Mouse (Mus musculus) heart, postnatal 0 days (tissue): ENCODE data around the gene Parva. TPM values are rescaled to one million over a fixed set of nuclear protein-coding genes. Genes with fewer than 3 reads are reported as not detected.

Experiments
- ATAC-seq: fragments of 200-750 bp; cut with Nextera tagmentation; 2 replicates; pipeline ENCODE4 v1.8.0; 2017; ENCODE audit warnings: low read depth, moderate number of reproducible peaks, moderate library complexity; ENCODE audit not compliant: insufficient read depth
- DNase-seq: peaks from one replicate; pipeline ENCODE4 v3.0.0-alpha.2; 2016; ENCODE audit warnings: low spot score
- H3K27ac ChIP-seq: fragments of 300-500 bp; sonication (generic); 2 replicates; pipeline ENCODE4 v1.5.1; 2014; ENCODE audit warnings: low read depth, mild to moderate bottlenecking
- H3K27me3 ChIP-seq: fragments of 300-500 bp; sonication (generic); 2 replicates; pipeline ENCODE4 v1.6.1; 2014; ENCODE audit warnings: low read length, mixed read lengths; ENCODE audit not compliant: control insufficient read depth, insufficient read depth
- H3K36me3 ChIP-seq: fragments of 300-500 bp; sonication (generic); replicated peaks from 2 replicates; pipeline ENCODE4 v1.6.1; 2014; ENCODE audit warnings: low read length, mixed read lengths; ENCODE audit not compliant: control insufficient read depth, insufficient read depth
- H3K4me1 ChIP-seq: fragments of 300-500 bp; sonication (generic); 2 replicates; pipeline ENCODE4 v1.6.1; 2014; ENCODE audit warnings: antibody characterized with exemption; ENCODE audit not compliant: control insufficient read depth, insufficient read depth
- H3K4me2 ChIP-seq: fragments of 300-500 bp; sonication (generic); 2 replicates; pipeline ENCODE4 v1.6.1; 2014; ENCODE audit warnings: low read depth, mild to moderate bottlenecking, low read length, moderate library complexity
- H3K4me3 ChIP-seq: fragments of 300-500 bp; sonication (generic); 2 replicates; pipeline ENCODE4 v1.5.1; 2014; ENCODE audit warnings: low read depth, low read length
- H3K9ac ChIP-seq: fragments of 300-500 bp; sonication (generic); replicated peaks from 2 replicates; pipeline ENCODE4 v1.6.1; 2014; ENCODE audit warnings: low read depth, low read length, mixed read lengths
- H3K9me3 ChIP-seq: fragments of 300-500 bp; sonication (generic); replicated peaks from 2 replicates; pipeline ENCODE4 v1.6.1; 2016; ENCODE audit warnings: low read length; ENCODE audit not compliant: control insufficient read depth
- CTCF ChIP-seq: IDR thresholded peaks from 2 replicates; pipeline ENCODE4 v1.5.1; 2016; ENCODE audit warnings: antibody characterized with exemption, control low read depth, low read depth
- EP300 ChIP-seq: IDR thresholded peaks from 2 replicates; pipeline ENCODE4 v1.6.1; 2016; ENCODE audit warnings: antibody characterized with exemption, low read depth
- WGBS: fragments of 180-500 bp; shearing (Covaris S2); extraction: QIAGEN DNeasy Blood & Tissue Kit; methylation state at CpG from one replicate; pipeline ENCODE4 v1.1.7; 2014; 5-methylcytosine and 5-hydroxymethylcytosine counted together
- polyA plus RNA-seq: library from polyadenylated mRNA; unstranded; fragments of >200 nt; fragmentation: Nextera tagmentation; extraction: Ambion mirVana; gene quantifications from 2 replicates; pipeline ENCODE4 v1.2.1, GENCODE M21; 2015
- total RNA-seq: library from RNA; depleted of rRNA; stranded (reverse); fragments of >200 nt; gene quantifications from 2 replicates; pipeline ENCODE4 v1.2.3, GENCODE M21; 2014; ENCODE audit warnings: low replicate concordance

Gene Parva
- total and polyA plus RNA-seq, 2 experiments from 2014 or later: 39.7 to 53.0 TPM

GRCm38 (mm10) chr7:112503917-112504316, 76.6 kb downstream of the Parva start:
- Histone ChIP-seq H3K4me2 (no peak overlapping the region), H3K27ac (no peak overlapping the region), H3K27me3 (no peaks in the 10 kb centered on the region), H3K4me3 (no peak overlapping the region), H3K9ac (no peak overlapping the region), H3K36me3 (no peaks in the 10 kb centered on the region), H3K4me1 (peaks cover 27% of the 10 kb centered on the region), H3K9me3 (no peaks in the 10 kb centered on the region)
- DNase-seq (no peak), ATAC-seq (no peak)
- TF ChIP-seq CTCF (no peak), EP300 (no peak)
- 68% methylated on average over 3 of the region's 3 CpGs for WGBS

GRCm38 (mm10) chr7:112509107-112509506, 81.8 kb downstream of the Parva start:
- no peak overlapping the region for H3K4me2 ChIP-seq
- peaks cover 26% of the 10 kb centered on the region for H3K4me1 ChIP-seq
- no peaks in the 10 kb centered on the region for H3K9me3 ChIP-seq
- no peak overlapping the region for H3K27ac ChIP-seq
- ATAC-seq (no peak), DNase-seq (no peak)
- H3K9ac ChIP-seq: no peak overlapping the region
- 72% methylated on average over 8 of the region's 8 CpGs for WGBS
- H3K27me3 ChIP-seq: no peaks in the 10 kb centered on the region
- H3K4me3 ChIP-seq: no peak overlapping the region
- no peaks in the 10 kb centered on the region for H3K36me3 ChIP-seq
- TF ChIP-seq CTCF: no peak
- TF ChIP-seq EP300: no peak

- H3K4me1 ChIP-seq: peaks cover 26% of the 10 kb centered on the region
- no peak for ATAC-seq
Measured at GRCm38 (mm10) chr7:112510336-112511048, 83.2 kb downstream of the Parva start.

GRCm38 (mm10) chr7:112511309-112511708, 84.0 kb downstream of the Parva start:
- no peaks in the 10 kb centered on the region for H3K27me3 ChIP-seq
- H3K36me3 ChIP-seq: no peaks in the 10 kb centered on the region
- TF ChIP-seq EP300 (no peak), CTCF (no peak)
- no peak overlapping the region for H3K4me3 ChIP-seq
- DNase-seq (no peak), ATAC-seq (no peak)
- H3K27ac ChIP-seq: no peak overlapping the region
- no peak overlapping the region for H3K9ac ChIP-seq
- WGBS: 75% methylated on average over 8 of the region's 8 CpGs
- no peaks in the 10 kb centered on the region for H3K9me3 ChIP-seq
- no peak overlapping the region for H3K4me2 ChIP-seq
- peaks cover 26% of the 10 kb centered on the region for H3K4me1 ChIP-seq

More at GRCm38 (mm10) chr7:112510336-112511048, 83.2 kb downstream of the Parva start:
- no peak overlapping the region for H3K4me3 ChIP-seq
- no peaks in the 10 kb centered on the region for H3K9me3 ChIP-seq
- 54% methylated on average over 10 of the region's 10 CpGs for WGBS
- H3K4me2 ChIP-seq: no peak overlapping the region
- no peak for TF ChIP-seq CTCF
- no peak for TF ChIP-seq EP300
- H3K27ac ChIP-seq: no peak overlapping the region
- H3K36me3 ChIP-seq: no peaks in the 10 kb centered on the region
- no peak overlapping the region for H3K9ac ChIP-seq
- no peak for DNase-seq
- no peaks in the 10 kb centered on the region for H3K27me3 ChIP-seq

- no peak overlapping the region for H3K9ac ChIP-seq
- H3K27ac ChIP-seq: no peak overlapping the region
- DNase-seq (no peak), ATAC-seq (peak; percentile 64)
- H3K4me1 ChIP-seq: peaks cover 25% of the 10 kb centered on the region
- WGBS: 18% methylated on average over 3 of the region's 3 CpGs
- no peak overlapping the region for H3K4me3 ChIP-seq
- TF ChIP-seq EP300: no peak
- TF ChIP-seq CTCF: no peak
- no peaks in the 10 kb centered on the region for H3K9me3 ChIP-seq
- no peak overlapping the region for H3K4me2 ChIP-seq
- no peaks in the 10 kb centered on the region for H3K27me3 ChIP-seq
- H3K36me3 ChIP-seq: no peaks in the 10 kb centered on the region
Measured at GRCm38 (mm10) chr7:112512257-112512656, 85.0 kb downstream of the Parva start.

- H3K9me3 ChIP-seq: no peaks in the 10 kb centered on the region
- no peak for DNase-seq
- no peaks in the 10 kb centered on the region for H3K36me3 ChIP-seq
- no peak for ATAC-seq
- no peaks in the 10 kb centered on the region for H3K27me3 ChIP-seq
- H3K4me1 ChIP-seq: peaks cover 23% of the 10 kb centered on the region
- WGBS: 97% methylated on average over 1 of the region's 1 CpGs
- H3K9ac ChIP-seq: no peak overlapping the region
- H3K27ac ChIP-seq: peak overlapping the region; percentile 14; the same call in 1 of the 2 replicates
- no peak overlapping the region for H3K4me3 ChIP-seq
- no peak overlapping the region for H3K4me2 ChIP-seq
- TF ChIP-seq EP300: no peak
- TF ChIP-seq CTCF: no peak
Measured at GRCm38 (mm10) chr7:112512895-112513294, 85.6 kb downstream of the Parva start.
